Mouse (Mus musculus) lung, embryonic 14.5 days (tissue): ENCODE data around the gene Thbd. TPM values are rescaled to one million over a fixed set of nuclear protein-coding genes. Genes with fewer than 3 reads are reported as not detected.

ENCODE experiments used
- ATAC-seq: fragments of 200-750 bp; cut with Nextera tagmentation; 2 replicates; pipeline ENCODE4 v1.8.0; 2017; ENCODE audit warnings: mild to moderate bottlenecking, moderate TSS enrichment, moderate library complexity; ENCODE audit not compliant: insufficient read depth
- DNase-seq: peaks from one replicate; pipeline ENCODE4 v3.0.0-alpha.2; 2015
- H3K27ac ChIP-seq: fragments of 300-500 bp; sonication (generic); 2 replicates; pipeline ENCODE4 v1.5.1; 2014; ENCODE audit warnings: low read depth, mild to moderate bottlenecking, moderate library complexity
- H3K27me3 ChIP-seq: fragments of 300-500 bp; sonication (generic); 2 replicates; pipeline ENCODE4 v1.6.1; 2014; ENCODE audit warnings: low read length, control low read depth; ENCODE audit not compliant: insufficient read depth
- H3K36me3 ChIP-seq: fragments of 300-500 bp; sonication (generic); 2 replicates; pipeline ENCODE4 v1.6.1; 2014; ENCODE audit warnings: control low read depth; ENCODE audit not compliant: insufficient read depth
- H3K4me1 ChIP-seq: fragments of 300-500 bp; sonication (generic); 2 replicates; pipeline ENCODE4 v1.6.1; 2014; ENCODE audit warnings: antibody characterized with exemption, control low read depth; ENCODE audit not compliant: insufficient read depth
- H3K4me2 ChIP-seq: fragments of 300-500 bp; sonication (generic); 2 replicates; pipeline ENCODE4 v1.6.1; 2014; ENCODE audit warnings: mild to moderate bottlenecking
- H3K4me3 ChIP-seq: fragments of 300-500 bp; sonication (generic); 2 replicates; pipeline ENCODE4 v1.5.1; 2014; ENCODE audit warnings: low read depth, low read length
- H3K9ac ChIP-seq: fragments of 300-500 bp; sonication (generic); 2 replicates; pipeline ENCODE4 v1.6.1; 2014
- H3K9me3 ChIP-seq: fragments of 300-500 bp; sonication (generic); 2 replicates; pipeline ENCODE4 v1.6.1; 2016; ENCODE audit warnings: low read depth, low read length, control low read depth
- CTCF ChIP-seq: IDR thresholded peaks from 2 replicates; pipeline ENCODE4 v1.5.1; 2016; ENCODE audit warnings: antibody characterized with exemption, low read depth
- WGBS: fragments of 180-500 bp; shearing (Covaris S2); extraction: QIAGEN DNeasy Blood & Tissue Kit; methylation state at CpG from one replicate; pipeline ENCODE4 v1.1.7; 2014; 5-methylcytosine and 5-hydroxymethylcytosine counted together
- polyA plus RNA-seq: library from polyadenylated mRNA; unstranded; fragments of >200 nt; fragmentation: Nextera tagmentation; extraction: Ambion mirVana; gene quantifications from 2 replicates; pipeline ENCODE4 v1.2.1, GENCODE M21; 2014

The Thbd gene
- polyA plus RNA-seq, 1 experiment from 2014 or later, result 115 TPM

DNA sequence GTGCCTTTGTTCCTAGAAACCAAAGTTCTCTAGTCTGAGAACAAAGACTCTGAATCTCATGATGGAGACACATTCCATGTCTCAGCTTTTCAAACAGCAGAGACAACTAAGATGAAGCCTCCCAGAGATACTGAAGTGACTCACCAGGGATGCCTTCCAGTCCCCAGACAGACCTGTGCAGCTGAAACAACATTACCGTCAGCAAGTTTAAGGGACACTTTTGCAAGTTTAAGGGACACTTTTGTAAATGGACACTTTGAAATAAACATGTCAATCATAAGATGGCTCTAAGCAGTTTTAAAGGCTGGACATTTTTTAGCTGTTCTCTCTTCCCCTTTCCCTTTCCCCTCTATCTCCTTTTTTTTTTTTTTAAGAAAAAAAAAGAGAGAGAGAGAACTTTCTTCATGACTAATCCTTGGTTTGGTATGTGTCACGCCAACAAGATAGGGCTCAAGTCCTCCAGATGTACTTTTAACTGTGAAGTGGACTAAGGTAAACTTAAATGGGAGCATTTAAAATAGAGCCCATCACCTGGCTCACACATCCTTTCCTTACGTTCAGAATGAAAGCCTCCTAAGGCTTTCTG is 31.8 kb upstream of the Thbd start:
- Histone ChIP-seq H3K9me3 (no peaks in the 10 kb centered on the region), H3K4me3 (peak overlapping the region; percentile 25), H3K27me3 (no peaks in the 10 kb centered on the region), H3K4me1 (peaks cover 12% of the 10 kb centered on the region), H3K36me3 (no peaks in the 10 kb centered on the region; the same call in 1 of the 2 replicates), H3K4me2 (peak overlapping the region; percentile 49), H3K27ac (no peak overlapping the region), H3K9ac (no peak overlapping the region)
- 37% methylated on average over 3 of the region's 3 CpGs for WGBS
- DNase-seq (no peak), ATAC-seq (no peak)
- no peak for TF ChIP-seq CTCF

DNA sequence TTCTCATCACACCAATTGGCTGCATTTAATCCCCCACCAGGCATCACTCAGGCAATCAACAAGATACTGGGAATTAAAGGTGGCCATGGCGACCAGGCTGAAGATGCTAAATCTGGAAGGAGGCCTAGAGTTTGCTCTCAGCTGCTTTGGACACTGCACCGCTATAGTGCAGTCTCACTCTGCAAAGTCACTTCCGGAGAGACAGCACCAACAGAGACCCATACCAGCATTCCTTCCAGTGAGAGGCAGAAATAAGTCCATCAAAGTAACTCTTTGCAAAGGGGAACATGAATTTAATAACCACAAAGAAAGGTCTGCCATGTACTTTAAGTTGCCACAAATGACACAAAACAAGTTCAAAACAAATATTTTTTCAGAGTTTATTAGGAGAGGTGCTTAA is 28.3 kb upstream of the Thbd start:
- H3K9me3 ChIP-seq, result no peaks in the 10 kb centered on the region
- no peak overlapping the region for H3K4me2 ChIP-seq
- peaks cover 7% of the 10 kb centered on the region; the same call in 1 of the 2 replicates for H3K4me1 ChIP-seq
- ATAC-seq (no peak), DNase-seq (no peak)
- no peaks in the 10 kb centered on the region for H3K27me3 ChIP-seq
- no peak overlapping the region for H3K4me3 ChIP-seq
- 38% methylated on average over 3 of the region's 3 CpGs for WGBS
- TF ChIP-seq CTCF, result no peak
- no peak overlapping the region for H3K27ac ChIP-seq
- H3K36me3 ChIP-seq, result no peaks in the 10 kb centered on the region; the same call in 1 of the 2 replicates
- no peak overlapping the region for H3K9ac ChIP-seq

DNA sequence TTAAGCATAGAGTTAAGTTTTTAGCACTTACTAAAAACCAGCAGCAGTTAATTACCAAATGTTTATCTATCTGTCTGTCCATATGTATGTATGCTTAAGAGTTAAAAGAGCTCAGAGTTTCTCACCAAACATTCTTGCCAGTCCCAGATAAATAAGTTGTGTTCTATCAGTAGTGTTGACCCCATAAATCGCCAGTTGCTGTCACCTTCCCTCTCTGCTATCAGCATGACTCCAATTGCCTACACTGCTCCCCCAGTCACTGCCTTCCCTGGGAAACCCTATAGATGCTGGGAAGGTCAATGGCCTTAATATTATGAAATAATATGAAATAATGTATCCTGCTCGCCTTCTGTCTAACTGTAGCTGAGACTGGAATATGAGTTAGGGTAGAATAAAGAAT is 24.4 kb upstream of the Thbd start:
- H3K4me1 ChIP-seq, result 0 out of 2 replicates have a peak, but pooled peaks cover 3% of the 10 kb centered on the region
- 25% methylated on average over 2 of the region's 2 CpGs for WGBS
- H3K9me3 ChIP-seq, result no peaks in the 10 kb centered on the region
- TF ChIP-seq CTCF, result no peak
- no peaks in the 10 kb centered on the region for H3K27me3 ChIP-seq
- H3K36me3 ChIP-seq, result no peaks in the 10 kb centered on the region
- no peak overlapping the region for H3K4me2 ChIP-seq
- DNase-seq (peak; percentile 66), ATAC-seq (peak; percentile 78)
- no peak overlapping the region for H3K27ac ChIP-seq
- no peak overlapping the region for H3K4me3 ChIP-seq
- H3K9ac ChIP-seq, result no peak overlapping the region

DNA sequence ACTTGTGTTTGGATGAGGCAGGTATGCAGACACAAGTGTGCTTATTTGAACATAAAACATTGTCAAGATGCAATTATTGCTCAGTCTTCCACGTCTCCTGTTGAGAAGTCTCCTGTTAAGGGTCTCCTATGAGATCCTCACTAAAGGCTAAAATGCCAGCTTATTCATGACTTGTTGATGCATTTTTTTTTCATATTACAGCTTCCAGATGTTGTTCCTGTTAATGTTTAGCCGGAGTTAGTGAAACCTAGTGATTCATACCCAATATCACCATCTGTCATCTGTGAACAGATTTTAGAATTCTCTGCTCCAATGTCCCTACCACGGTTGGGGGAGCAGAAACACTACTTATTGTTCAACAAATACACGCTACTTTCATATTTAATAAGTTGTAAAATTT is 23.0 kb upstream of the Thbd start:
- H3K4me2 ChIP-seq, result no peak overlapping the region
- no peak overlapping the region for H3K9ac ChIP-seq
- 0 out of 2 replicates have a peak, but pooled peaks cover 3% of the 10 kb centered on the region for H3K4me1 ChIP-seq
- no peak for DNase-seq
- H3K27me3 ChIP-seq, result no peaks in the 10 kb centered on the region
- H3K9me3 ChIP-seq, result no peaks in the 10 kb centered on the region
- no peak for TF ChIP-seq CTCF
- H3K36me3 ChIP-seq, result no peaks in the 10 kb centered on the region
- no peak overlapping the region for H3K27ac ChIP-seq
- ATAC-seq, result no peak
- 64% methylated on average over 4 of the region's 4 CpGs for WGBS
- no peak overlapping the region for H3K4me3 ChIP-seq

DNA sequence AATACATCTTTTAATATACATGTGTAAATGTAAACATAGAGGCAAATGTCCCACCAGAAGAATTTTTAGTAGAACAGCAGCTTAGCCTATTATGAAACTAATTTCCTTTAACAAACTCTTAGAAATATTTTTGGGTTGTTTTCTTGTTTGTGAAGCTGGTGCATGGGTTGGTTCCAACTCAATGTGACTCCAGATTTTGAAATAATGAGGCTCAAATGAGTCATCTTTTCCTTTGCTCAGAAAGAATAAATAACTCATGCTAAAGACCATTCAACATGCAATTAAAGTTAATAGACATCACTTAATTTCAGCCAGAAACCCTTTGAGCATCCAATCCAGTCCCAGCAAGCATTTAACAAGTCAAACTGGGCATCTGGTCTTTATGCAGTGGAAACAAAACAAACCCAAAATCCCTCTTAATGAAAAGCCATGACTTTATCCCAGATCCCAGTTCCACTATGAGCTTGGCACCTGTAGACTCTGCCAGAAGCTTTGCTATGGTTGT is 21.1 kb upstream of the Thbd start:
- Histone ChIP-seq H3K27ac (no peak overlapping the region), H3K4me1 (peaks cover 4% of the 10 kb centered on the region; the same call in 1 of the 2 replicates), H3K36me3 (no peaks in the 10 kb centered on the region), H3K9me3 (no peaks in the 10 kb centered on the region), H3K4me2 (no peak overlapping the region), H3K4me3 (no peak overlapping the region), H3K9ac (no peak overlapping the region), H3K27me3 (no peaks in the 10 kb centered on the region)
- ATAC-seq (no peak), DNase-seq (no peak)
- no peak for TF ChIP-seq CTCF

DNA sequence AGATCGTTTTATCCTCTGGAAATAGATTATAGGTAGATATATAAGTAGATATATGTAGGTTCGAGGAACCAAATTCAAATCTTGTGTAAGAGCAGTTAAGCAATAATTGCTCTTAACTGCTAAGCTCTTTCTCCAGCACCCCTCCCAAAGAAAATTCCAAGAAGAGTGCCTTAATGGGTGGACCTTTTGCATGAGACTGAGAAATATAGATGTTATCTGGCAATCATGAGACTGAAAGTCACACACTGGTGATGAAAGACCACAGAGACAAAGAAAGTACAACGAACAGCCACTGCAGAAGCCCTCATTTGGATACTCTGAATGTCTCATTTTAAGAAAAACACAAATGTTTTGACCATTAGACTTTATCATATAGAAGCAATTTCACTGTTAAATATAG is 20.5 kb upstream of the Thbd start:
- Histone ChIP-seq H3K4me3 (no peak overlapping the region), H3K9me3 (no peaks in the 10 kb centered on the region), H3K36me3 (no peaks in the 10 kb centered on the region), H3K9ac (no peak overlapping the region), H3K4me2 (no peak overlapping the region), H3K4me1 (peaks cover 6% of the 10 kb centered on the region; the same call in 1 of the 2 replicates), H3K27ac (no peak overlapping the region), H3K27me3 (no peaks in the 10 kb centered on the region)
- no peak for TF ChIP-seq CTCF
- ATAC-seq, result no peak
- 77% methylated on average over 3 of the region's 3 CpGs for WGBS
- no peak for DNase-seq

DNA sequence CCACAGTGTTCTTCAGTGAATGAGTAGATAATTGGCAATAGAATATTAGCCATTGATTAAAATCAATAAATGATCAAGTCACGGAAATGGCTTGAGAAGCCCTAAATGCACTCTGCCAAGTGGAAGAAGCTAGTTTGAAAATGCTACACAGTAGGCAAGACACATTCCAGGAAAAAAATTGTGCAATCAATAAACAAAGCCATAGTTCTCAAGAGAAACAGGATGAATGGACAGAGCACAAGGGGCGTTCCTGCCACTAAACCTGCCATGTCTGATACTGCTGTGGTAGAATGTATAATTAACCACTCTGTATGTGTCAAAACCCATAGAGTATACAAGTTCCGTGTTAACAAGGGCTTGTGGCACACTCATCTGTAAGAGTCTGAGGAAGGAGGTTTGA is 19.6 kb upstream of the Thbd start:
- no peak overlapping the region for H3K27ac ChIP-seq
- no peak for ATAC-seq

More for the DNA sequence above, 19.6 kb upstream of the Thbd start:
- Histone ChIP-seq H3K4me2 (no peak overlapping the region), H3K9ac (no peak overlapping the region), H3K4me3 (no peak overlapping the region), H3K36me3 (no peaks in the 10 kb centered on the region), H3K27me3 (no peaks in the 10 kb centered on the region), H3K4me1 (peaks cover 6% of the 10 kb centered on the region; the same call in 1 of the 2 replicates), H3K9me3 (no peaks in the 10 kb centered on the region)
- no peak for TF ChIP-seq CTCF
- 73% methylated on average over 3 of the region's 3 CpGs for WGBS
- DNase-seq, result peak; percentile 45
